Mouse (Mus musculus) adrenal gland, postnatal 25 days (tissue): ENCODE measurements around the gene Fgfr2. TPM values are rescaled to one million over a fixed set of nuclear protein-coding genes. Genes with fewer than 3 reads are reported as not detected.

Experiments
- DNase-seq: peaks from one replicate; pipeline ENCODE4 v3.0.0; 2021; ENCODE audit warnings: mixed read lengths
- total RNA-seq: library from RNA; stranded (reverse); gene quantifications from 2 replicates; pipeline ENCODE4 v1.2.3, GENCODE M21; 2021

The Fgfr2 gene
- total RNA-seq, 1 experiment from 2014 or later = 186 TPM

DNA sequence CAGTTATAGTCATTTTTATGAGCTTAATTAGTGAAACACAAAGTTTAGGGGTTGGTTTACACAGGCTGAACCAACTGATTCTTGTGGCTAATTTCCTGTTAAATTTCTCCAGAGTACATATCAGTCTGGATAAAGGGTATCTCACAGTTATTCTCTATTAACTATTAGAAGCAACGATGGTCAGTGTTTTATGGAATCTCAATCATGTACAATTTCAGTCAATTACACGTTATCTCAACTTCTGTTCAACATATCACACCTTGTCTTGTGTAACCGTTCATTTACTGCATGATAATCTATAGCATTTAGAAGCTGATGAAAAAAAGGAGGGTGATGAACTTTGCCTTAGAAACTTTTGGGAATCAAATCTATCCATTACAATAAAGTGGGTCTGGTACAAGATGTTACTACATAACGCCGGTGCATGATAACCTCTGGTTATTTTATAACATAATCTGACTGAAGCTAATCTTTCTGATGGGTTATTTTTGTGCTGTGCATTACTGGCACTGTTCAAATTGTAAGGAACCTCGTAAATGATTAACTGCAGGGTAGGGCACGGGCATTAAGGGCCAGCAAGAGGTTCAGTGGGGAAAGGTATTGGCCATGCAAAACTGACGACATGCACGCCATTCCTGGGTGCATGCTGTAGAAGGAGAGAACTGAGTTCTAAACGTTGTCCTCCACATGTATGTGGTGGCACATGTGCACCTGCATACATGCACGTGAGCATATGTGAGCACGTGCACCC, 2121.0 kb downstream of the Fgfr2 start:
- no peak for DNase-seq

DNA sequence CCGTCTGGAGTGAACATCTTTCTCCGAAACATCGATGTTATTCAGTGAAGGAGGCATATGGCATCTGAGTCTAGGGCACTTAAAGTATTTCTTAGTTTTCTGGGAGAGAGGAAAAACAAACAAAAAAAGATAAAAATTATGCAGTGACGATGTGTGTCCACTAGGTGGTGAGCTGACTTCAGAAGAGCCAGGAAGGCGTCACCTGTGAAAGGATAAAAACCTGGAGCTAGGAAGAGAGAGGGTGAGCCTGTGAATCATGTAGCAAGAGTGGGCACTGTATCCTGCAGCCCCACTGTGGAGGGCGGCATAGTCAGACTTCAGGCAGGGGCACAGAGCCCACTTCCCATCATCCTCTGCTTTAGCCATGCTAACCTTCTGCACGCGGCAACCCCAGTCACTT, 2129.2 kb downstream of the Fgfr2 start:
- DNase-seq = no peak

DNA sequence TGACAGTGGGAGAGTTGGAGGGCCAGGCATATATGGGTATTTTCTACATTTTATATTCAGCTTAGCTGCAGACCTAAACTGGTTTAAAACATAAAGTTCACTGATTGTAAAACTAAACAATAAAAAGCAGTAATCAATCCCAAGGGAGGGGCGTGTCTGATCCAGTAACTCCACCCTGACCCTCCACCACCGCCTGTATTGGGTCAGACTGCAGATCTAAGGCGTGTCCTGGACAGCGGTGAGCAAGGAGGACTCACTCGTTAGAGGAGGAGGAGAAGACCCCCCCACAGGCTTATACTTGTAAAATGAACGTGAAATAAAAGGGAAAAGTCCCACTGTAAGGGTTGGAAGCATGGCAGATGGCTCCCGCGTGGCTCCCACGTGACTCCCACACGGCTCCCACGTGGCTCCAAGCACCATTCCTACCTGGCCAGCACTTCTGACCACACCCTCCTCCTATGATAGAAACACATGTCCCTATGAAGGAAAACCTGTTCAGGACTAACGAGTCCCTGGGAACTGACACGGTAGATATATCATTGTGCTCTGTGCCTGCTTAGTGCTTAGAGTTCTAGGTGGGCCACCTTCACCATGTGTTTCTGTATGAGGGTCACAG, 2131.9 kb downstream of the Fgfr2 start:
- DNase-seq = no peak

DNA sequence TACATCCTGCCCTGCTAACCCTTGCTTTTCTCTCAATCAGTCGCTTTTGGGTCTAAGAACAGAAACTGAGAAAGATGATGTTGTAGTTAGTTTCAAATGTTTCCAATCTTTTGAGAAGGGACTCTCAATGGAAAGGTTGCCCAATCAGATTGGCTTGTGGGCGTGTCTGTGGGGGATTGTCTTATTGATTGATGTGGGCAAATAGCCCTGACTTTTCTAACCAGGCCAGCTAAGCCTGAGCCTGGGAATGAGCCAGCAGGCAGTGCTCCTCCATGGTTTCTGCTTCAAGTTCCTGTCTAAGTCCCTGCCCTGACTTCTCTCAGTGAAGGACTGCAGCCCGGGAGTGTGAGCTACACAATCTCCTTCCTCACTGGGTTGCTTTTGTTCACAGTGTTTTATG, 2133.8 kb downstream of the Fgfr2 start:
- DNase-seq = peak; percentile 34

DNA sequence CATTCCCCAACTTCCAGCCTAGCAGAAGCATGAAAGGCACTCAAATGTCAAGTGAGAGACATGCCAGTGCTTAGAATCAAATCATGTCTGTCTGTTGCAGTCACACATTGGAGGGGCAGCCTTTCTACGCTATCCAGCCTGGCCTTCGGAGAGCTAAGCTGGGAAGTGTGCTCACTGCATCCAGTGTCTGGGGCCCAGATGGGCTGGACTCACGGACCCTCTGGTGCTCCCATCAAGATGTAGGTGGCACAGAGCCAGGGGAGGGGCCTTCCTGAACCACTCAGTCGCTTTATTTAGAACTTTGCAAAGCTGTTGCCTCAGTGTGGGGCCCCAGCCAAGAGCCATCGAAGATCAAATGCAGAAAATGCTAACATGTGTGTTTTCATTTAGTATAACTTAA, 2135.0 kb downstream of the Fgfr2 start:
- no peak for DNase-seq

DNA sequence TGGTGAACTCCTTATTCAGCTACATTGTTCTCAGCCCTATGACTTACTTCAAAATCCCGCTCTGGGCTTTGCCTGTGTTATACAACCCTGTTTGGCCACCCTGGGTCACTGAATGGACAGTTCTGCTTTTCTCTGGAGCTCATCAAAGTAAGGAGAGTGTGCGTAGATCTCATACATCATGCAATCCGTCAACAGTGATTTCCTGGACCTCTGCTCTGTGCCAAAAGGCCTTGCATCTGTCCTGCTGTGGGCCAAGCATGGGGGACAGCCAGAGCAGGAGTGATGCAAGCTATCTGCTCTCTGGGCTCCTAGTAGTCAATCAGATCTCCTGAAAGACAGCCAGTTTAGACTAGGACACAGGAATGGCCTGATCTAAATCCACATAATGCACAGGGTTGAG, 2137.4 kb downstream of the Fgfr2 start:
- DNase-seq = no peak

DNA sequence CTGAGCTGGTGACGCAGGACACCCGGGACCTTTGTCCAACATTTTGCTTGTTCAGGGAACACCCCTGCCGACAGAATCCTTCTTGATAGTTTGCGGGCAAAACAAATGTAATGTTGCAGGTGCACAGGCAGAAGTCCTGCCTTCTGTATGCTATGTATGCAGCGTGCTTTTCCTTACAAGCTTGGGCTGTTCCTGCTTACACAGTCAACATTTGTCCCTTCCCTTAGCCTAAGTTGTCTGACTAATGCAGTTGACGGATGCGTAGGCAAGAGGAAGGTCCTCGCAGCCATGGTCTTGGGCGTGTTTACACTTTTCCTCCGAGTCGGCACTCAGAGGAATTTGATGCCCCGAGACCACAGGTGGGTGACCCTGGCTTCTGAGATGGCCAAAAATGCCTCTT, 2138.0 kb downstream of the Fgfr2 start:
- no peak for DNase-seq

DNA sequence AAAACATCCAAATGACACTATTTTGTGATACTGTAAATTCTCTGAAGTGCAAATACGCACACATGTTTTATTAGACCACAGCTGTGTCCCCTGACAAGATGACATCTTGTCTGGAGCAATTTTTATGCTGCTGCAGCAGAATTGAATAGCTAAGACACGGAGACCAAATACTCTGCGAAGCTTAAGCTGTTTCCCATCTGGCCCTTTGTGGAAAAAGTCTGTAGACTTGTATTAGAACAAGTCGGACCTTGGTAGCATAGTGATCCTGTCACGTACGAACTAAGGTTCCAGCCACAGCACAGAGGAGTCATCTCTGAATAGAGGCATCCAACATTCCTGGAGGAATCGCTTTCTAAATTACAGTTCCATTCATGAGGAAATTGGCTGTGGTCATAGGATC, 2138.9 kb downstream of the Fgfr2 start:
- DNase-seq = no peak

DNA sequence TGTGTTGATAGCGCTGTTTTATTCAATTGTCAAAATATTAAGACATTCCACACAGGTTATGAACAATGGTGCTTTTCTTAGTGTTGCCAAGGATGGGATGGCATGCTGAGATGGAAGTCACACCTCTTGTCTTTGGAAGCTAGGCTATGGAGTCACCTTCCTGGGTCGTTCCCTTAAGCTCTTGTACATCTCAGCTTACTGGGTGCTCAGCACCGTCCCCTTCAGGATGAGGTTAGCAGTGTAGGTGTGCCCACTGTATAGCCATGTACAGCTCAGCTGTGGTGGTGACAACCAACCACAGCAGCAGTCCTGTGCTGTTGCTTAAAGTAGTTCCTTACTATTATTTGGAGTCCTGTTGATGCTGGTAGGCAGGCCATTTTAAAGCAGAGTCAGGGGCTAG, 2140.3 kb downstream of the Fgfr2 start:
- no peak for DNase-seq

DNA sequence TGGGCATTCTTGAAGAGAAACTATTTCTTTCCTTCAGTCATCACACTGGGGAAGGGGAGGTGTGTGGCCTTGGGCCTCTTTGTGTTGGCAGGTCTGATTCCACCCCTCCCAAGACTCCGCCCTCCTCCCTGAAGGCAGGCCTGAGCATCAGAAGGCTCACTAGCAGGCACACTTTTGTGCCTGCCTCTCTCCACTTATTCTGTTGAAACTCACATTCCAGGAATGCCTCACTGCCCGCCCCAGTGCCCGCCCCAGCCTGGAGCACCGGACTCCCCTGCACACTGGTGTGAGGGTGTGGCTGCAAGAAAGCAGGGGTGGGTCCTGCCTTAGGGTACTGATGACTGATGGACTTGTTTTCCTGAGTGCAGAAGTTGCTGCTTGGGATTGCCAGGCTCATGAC, 2140.8 kb downstream of the Fgfr2 start:
- no peak for DNase-seq

DNA sequence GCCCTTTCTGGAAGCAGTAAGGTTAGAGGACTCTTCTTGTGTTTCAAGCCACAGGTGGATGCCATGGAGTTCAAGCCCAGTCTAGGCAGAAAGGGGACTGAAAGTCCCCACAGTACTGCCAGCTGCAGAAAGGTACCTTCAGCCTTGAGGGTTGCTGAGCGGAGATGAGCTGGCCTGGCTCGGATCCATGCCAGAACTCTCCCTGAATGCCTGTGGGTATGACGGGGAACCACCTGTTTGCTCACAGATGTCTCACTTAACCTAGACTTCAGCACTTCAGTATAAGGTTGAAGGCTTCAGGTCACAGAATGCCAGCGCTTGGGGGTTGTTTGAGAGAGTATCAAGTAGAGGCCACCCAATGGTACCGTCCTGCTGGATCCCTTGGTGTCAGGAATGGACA, 2143.0 kb downstream of the Fgfr2 start:
- peak; percentile 74 for DNase-seq

DNA sequence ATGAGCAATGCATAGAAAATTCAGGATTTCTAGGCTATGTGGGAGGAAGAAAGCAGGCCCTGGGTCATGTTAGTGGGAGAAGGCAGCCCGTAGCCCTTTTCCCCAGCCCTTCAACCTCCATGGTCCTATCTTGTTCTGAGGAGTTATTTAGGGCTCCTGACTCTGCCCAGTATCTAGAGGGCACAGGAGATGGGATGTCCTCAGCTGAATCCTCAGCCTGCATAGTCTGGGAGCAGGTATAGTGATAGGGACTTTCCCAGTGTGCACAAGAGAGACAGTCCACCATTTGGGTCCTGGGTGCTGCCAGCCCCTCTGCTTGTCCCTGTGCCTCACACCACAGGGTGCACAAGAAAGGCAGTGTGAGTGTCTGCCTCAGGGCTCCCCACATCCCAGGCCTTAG, 2144.6 kb downstream of the Fgfr2 start:
- DNase-seq = no peak

DNA sequence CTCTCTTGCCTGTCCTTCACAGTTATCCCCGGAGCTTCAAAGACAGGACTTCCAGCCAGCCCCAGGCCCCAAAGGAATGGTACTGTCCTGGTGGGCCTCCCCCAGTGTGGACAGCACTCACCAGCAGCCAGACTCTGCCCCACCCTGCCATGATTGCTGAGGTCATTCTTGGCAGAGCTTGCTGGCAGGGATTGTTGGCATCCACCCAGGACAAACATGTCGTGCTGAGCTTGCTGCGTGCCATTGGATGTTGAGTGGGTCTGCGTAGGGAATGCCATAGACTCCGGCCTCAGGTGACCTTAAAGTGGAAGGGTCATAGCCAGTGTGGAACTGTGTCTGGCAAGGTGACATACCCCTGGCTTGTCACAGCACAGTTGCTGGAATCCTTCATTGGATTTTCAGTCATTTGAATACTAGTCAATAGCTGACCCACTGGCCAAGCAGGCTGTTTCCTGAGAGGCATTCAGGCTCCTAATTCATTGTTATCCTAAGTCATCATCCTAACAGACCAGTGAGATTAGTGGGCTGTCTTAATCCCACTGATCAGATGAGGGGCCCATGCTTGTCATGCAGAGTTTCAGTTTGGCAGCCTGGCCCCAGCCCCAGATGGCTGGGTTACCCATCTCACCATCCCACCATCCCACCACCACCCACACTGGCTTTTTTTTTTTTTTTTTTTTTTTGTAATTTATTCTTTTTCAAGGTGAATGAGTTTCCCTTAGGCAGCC, 2145.2 kb downstream of the Fgfr2 start:
- DNase-seq = peak; percentile 83

DNA sequence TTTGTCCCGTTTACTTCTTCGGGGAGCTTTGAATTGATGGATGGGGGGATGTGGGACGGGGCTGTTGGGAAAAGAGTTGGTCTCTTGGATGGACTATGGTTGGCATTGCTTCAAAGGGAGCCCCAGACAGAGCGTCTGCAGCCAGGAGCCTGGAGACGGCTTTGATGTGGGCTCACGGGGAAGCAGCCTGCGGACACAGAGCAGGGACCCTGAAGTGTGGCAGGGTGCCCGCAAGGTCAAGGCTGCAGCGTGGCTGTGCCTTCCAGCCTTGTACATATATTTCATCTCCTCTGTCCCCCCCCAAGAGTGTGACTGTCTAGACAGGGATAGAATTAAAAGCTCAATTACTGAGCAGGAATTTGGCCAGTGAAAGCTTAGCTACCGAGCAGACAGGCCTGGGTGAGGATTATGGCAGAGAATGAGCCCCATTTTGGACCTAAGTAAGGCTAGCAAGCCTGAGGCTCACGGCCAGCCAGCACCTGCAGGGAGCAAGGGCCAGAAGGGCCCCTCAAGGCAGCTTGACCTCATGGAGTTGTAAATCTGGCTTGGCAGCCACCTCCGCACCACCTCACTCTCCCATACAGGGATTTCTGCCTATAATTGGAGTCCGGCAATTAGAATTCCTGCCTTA, 2146.7 kb downstream of the Fgfr2 start:
- peak; percentile 74 for DNase-seq

DNA sequence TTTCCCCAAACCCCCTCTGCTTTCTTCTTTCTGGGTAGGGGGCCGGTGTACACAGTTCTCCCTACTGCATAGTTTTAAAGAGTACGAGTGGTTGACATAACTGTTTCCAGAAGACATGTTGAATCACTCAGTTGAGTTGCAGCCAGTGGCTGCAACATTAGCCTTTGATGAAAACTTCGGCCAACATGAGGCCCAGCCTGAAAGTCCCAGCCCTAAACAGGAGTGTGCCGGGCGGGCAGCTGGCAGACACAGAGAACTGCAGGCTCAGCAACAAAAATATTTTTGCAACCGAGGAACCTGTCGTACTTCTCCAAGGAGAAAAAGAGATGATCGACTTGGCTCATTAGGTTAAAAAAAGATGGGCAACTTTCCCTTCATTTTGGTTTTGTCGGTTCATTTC, 2150.4 kb downstream of the Fgfr2 start:
- no peak for DNase-seq

DNA sequence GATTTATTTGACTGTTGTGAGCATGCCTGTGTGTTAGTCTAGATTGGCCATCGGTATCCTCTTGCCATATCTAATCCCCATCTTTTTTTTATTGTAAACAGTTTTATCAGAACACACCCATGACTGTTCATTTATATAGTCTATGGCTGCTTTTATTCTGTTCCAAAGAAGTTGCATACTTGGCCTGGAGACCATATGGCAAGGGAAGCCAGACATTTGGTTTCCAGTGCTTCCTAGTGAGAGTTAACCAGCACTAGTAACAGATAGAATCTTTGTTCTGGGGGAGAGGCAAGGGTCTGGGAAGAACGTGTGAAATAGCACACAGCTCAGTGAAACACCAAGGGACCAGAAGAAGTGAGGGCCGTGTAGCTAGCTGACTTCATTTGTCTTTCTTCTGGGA, 2153.6 kb downstream of the Fgfr2 start:
- no peak for DNase-seq

DNA sequence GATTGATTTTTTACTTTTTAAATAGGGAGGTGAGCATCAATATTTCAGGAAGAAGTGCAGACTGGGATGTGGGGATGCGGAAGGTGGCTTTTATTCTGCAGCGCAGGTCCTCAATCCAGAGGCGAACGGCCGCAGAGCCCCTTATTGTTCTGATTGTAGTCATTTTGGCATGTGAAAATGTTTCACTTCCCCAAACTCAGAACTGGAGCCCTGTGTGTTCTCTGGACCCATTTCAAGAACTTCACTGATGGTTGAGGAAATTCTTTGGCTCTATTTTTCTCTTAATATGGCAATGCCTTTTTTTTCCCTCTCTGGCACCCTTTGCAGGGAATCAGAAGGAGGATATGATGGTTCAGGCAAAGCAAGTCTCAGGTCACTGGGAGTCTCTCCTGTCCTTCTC, 2154.1 kb downstream of the Fgfr2 start:
- DNase-seq = no peak

DNA sequence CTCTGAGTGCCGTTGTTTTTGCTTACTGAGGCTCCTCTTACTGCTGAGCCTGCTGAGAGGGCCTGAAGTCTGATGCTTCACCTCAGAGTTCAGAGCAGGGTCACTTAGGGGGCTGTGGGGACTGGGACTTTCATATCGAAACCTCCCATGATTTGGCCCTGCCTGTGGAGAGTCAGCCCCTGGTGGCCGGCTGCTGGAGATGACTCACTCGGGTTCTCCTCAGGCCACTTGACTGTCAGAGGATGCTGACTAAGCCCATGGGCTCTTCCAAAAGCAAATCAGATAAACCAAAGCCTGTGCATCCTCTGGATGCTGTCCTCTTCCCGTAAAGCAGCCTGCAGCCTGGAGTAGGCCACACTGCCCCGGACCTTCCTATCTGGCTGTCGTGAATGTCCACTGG, 2154.6 kb downstream of the Fgfr2 start:
- peak; percentile 55 for DNase-seq

DNA sequence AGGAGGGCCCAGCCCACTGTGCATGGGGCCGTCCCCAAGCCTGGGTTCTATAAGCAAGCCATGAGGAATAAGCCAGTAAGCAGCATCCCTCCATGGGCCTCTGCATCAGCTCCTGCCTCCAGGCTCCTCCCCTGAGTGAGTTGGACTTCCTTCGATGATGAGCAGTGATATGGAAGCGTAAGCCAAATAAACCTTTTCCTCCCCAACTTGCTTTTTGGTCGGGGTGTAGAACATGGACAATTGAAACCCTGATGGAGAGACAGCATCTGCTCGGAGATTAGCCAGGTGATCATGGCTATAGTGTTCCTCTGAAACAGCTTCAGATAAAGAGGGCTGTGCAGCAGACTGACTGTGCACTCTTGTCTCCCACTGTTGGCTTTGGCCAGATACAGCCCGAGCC, 2155.2 kb downstream of the Fgfr2 start:
- DNase-seq = no peak

DNA sequence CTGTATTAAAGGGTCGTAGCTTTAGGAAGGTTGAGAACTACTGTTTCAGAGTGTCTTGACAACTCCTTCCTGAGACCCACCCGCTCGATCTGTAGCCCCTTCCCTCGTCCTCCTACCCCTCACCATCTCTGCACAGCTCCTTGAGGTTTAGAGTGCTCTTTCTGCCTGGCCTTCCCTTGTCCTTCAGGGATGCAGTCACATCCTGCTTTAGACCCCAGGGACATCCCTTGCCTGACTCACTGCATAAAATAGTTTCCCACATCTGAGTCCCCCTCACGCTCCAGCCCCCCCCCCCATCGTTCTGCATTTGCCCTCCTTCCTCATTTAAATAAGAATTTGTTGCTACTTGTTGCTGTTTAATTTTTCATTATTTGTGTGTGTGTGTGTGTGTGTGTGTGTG, 2156.3 kb downstream of the Fgfr2 start:
- no peak for DNase-seq

DNA sequence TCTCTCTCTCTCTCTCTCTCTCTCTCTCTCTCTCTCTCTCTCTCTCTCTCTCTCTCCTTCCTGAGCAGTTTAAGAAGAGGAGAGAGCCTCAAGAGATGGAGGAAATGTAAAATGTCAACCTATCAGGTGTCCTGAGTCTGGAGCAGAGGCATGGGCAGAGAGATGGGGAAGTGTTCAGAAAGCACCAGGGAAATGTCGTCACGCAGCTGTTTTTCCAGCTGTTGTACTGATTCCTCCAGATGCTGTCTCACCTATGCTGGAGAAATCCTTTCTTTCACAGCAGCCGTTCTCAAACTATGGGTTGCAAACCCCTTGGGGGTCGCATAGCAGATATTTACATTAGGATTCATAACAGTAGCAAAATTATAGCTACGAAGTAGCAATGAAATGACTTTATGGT, 2156.7 kb downstream of the Fgfr2 start:
- no peak for DNase-seq

DNA sequence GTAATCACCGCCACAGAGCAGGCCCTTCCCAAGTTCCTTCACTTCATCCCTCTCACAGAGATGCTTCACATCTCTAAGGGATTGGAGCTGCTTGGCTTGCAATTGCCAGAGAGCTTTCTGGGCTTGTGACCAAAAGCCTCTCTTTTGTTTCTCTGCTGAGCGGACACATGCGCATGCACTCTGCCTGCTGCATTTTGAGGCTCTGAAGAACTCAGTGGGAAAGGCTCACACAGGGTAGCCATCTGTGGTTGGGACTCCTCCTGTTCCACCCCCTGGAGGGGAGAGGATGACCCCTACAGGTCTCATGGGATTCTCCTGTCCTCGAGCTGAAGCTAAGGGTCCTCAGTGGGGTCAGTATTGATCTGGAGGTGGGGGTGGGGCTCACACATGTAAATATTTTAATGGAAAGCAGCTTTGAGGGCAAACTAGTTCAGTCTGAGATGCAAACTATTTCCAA, 2157.2 kb downstream of the Fgfr2 start:
- DNase-seq = no peak

DNA sequence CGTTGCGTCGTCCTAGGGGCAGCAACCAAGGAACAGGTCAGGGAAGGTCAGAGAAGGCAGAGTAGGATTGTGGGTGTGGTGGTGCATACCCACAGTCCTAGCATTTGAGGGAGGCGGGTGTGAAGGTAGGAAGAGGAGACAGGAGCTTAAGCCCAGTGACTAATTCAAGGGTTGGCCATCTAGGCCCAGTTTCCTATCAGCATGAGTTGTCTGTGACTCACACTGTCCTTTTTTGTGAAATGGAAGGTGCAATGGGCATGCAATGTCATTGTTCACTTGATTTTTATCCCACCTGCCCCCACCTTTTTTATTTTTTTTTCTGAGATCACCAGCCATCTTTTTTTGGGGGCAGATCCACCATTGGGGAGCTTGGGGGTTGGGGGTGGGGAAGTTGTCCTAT, 2157.8 kb downstream of the Fgfr2 start:
- DNase-seq = no peak
